Mouse (Mus musculus): ENCODE data around the gene Slc30a1.

GRCm38 (mm10) chr1:191921701-191922100 is 15.1 kb downstream of the Slc30a1 start:
- TF ChIP-seq CTCF (IDR thresholded peaks at IDR 0.05; ENCODE audit: low read depth): no peak
- no peak for TF ChIP-seq EP300 (optimal IDR thresholded peaks at IDR 0.05)
